Mouse (Mus musculus) forebrain, embryonic 13.5 days (tissue): ENCODE measurements around the gene Sept12. TPM values are rescaled to one million over a fixed set of nuclear protein-coding genes. Genes with fewer than 3 reads are reported as not detected.

Experiments
- ATAC-seq: fragments of 200-750 bp; cut with Nextera tagmentation; 2 replicates; pipeline ENCODE4 v1.8.0; 2017
- H3K27ac ChIP-seq: fragments of 300-500 bp; sonication (generic); 2 replicates; pipeline ENCODE4 v1.5.1; 2015; ENCODE audit warnings: inconsistent platforms, mild to moderate bottlenecking, moderate library complexity
- H3K27me3 ChIP-seq: fragments of 300-500 bp; sonication (generic); 2 replicates; pipeline ENCODE4 v1.6.1; 2015; ENCODE audit warnings: mild to moderate bottlenecking, inconsistent platforms
- H3K36me3 ChIP-seq: fragments of 300-500 bp; sonication (generic); 2 replicates; pipeline ENCODE4 v1.6.1; 2015; ENCODE audit warnings: mild to moderate bottlenecking, inconsistent platforms; ENCODE audit not compliant: poor library complexity, severe bottlenecking
- H3K4me1 ChIP-seq: fragments of 300-500 bp; sonication (generic); 2 replicates; pipeline ENCODE4 v1.6.1; 2015; ENCODE audit warnings: inconsistent platforms
- H3K4me2 ChIP-seq: fragments of 300-500 bp; sonication (generic); 2 replicates; pipeline ENCODE4 v1.6.1; 2015; ENCODE audit warnings: inconsistent platforms, mild to moderate bottlenecking, moderate library complexity
- H3K4me3 ChIP-seq: fragments of 300-500 bp; sonication (generic); 2 replicates; pipeline ENCODE4 v1.5.1; 2015; ENCODE audit warnings: mild to moderate bottlenecking, inconsistent platforms
- H3K9ac ChIP-seq: fragments of 300-500 bp; sonication (generic); 2 replicates; pipeline ENCODE4 v1.6.1; 2015; ENCODE audit warnings: mild to moderate bottlenecking, inconsistent platforms
- H3K9me3 ChIP-seq: fragments of 300-500 bp; sonication (generic); replicated peaks from 2 replicates; pipeline ENCODE4 v1.6.1; 2016; ENCODE audit warnings: inconsistent platforms
- WGBS: fragments of 180-500 bp; shearing (Covaris S2); methylation state at CpG from one replicate; pipeline ENCODE4 v1.1.7; 2015; 5-methylcytosine and 5-hydroxymethylcytosine counted together
- polyA plus RNA-seq: library from polyadenylated mRNA; unstranded; fragments of >200 nt; fragmentation: Nextera tagmentation; extraction: Ambion mirVana; gene quantifications from 2 replicates; pipeline ENCODE4 v1.2.1, GENCODE M21; 2015

Gene Sept12
- polyA plus RNA-seq, 1 experiment from 2014 or later = not detected

GRCm38 (mm10) chr16:4969055-4969843 lies 28.4 kb downstream of the Sept12 start:
- 0 out of 2 replicates have a peak, but pooled peaks cover 9% of the 10 kb centered on the region for H3K36me3 ChIP-seq
- peaks cover 17% of the 10 kb centered on the region for H3K4me1 ChIP-seq
- H3K4me2 ChIP-seq = no peak overlapping the region
- WGBS = 85% methylated on average over 5 of the region's 5 CpGs
- H3K27ac ChIP-seq = no peak overlapping the region
- no peak for ATAC-seq
- no peak overlapping the region for H3K9ac ChIP-seq
- H3K4me3 ChIP-seq = no peak overlapping the region
- no peaks in the 10 kb centered on the region for H3K9me3 ChIP-seq
- H3K27me3 ChIP-seq = no peaks in the 10 kb centered on the region

- Histone ChIP-seq H3K4me1 (peaks cover 18% of the 10 kb centered on the region), H3K27me3 (no peaks in the 10 kb centered on the region), H3K9ac (no peak overlapping the region), H3K4me3 (no peak overlapping the region), H3K36me3 (0 out of 2 replicates have a peak, but pooled peaks cover 9% of the 10 kb centered on the region), H3K4me2 (no peak overlapping the region), H3K27ac (no peak overlapping the region), H3K9me3 (no peaks in the 10 kb centered on the region)
- ATAC-seq = no peak
- WGBS = 79% methylated on average over 3 of the region's 3 CpGs
These were observed 29.2 kb downstream of the Sept12 start for GRCm38 (mm10) chr16:4968426-4968825.

- no peaks in the 10 kb centered on the region for H3K9me3 ChIP-seq
- no peak overlapping the region for H3K27ac ChIP-seq
- H3K4me1 ChIP-seq = peaks cover 34% of the 10 kb centered on the region
- H3K4me3 ChIP-seq = peak overlapping the region; percentile 92
- H3K36me3 ChIP-seq = 0 out of 2 replicates have a peak, but pooled peaks cover 9% of the 10 kb centered on the region
- 0 out of 2 replicates have a peak overlapping the region, but pooled peaks have one; percentile 92 for H3K9ac ChIP-seq
- H3K27me3 ChIP-seq = no peaks in the 10 kb centered on the region
- peak overlapping the region; percentile 88 for H3K4me2 ChIP-seq
- no peak for ATAC-seq
- 90% methylated on average over 8 of the region's 8 CpGs for WGBS
These were observed 32.1 kb downstream of the Sept12 start for GRCm38 (mm10) chr16:4965392-4966129.

- Histone ChIP-seq H3K4me1 (peaks cover 34% of the 10 kb centered on the region), H3K4me2 (peak overlapping the region; percentile 88), H3K9ac (peak overlapping the region; percentile 92), H3K27ac (peak overlapping the region; percentile 81), H3K36me3 (peaks cover 15% of the 10 kb centered on the region), H3K27me3 (no peaks in the 10 kb centered on the region), H3K4me3 (peak overlapping the region; percentile 92), H3K9me3 (no peaks in the 10 kb centered on the region)
- no peak for ATAC-seq
- 25% methylated on average over 13 of the region's 13 CpGs for WGBS
These were observed 32.8 kb downstream of the Sept12 start for GRCm38 (mm10) chr16:4964731-4965391.

GRCm38 (mm10) chr16:4963797-4964709 lies 33.6 kb downstream of the Sept12 start, which contains the start of gene Anks3:
Gene Anks3, minus strand, starts transcription at chr16:4964205.
- peak within 1 kb of the TSS; percentile 88 for H3K4me2 ChIP-seq
- H3K27ac ChIP-seq = peak within 1 kb of the TSS; percentile 81
- ATAC-seq = peak; percentile 99
- peak within 1 kb of the TSS; percentile 92 for H3K4me3 ChIP-seq
- H3K27me3 ChIP-seq = no peaks in the 10 kb centered on the region
- no peaks in the 10 kb centered on the region for H3K9me3 ChIP-seq
- H3K4me1 ChIP-seq = peaks cover 34% of the 10 kb centered on the region
- H3K36me3 ChIP-seq = peaks cover 19% of the 10 kb centered on the region
- WGBS = under 1% methylated on average over 65 of the region's 76 CpGs
- peak within 1 kb of the TSS; percentile 92 for H3K9ac ChIP-seq

GRCm38 (mm10) chr16:4963346-4963745 lies 34.3 kb downstream of the Sept12 start:
- no peak for ATAC-seq
- Histone ChIP-seq H3K9me3 (no peaks in the 10 kb centered on the region), H3K9ac (peak overlapping the region; percentile 92), H3K4me1 (peaks cover 34% of the 10 kb centered on the region), H3K27me3 (no peaks in the 10 kb centered on the region), H3K36me3 (peaks cover 16% of the 10 kb centered on the region), H3K4me2 (peak overlapping the region; percentile 88), H3K27ac (0 out of 2 replicates have a peak overlapping the region, but pooled peaks have one; percentile 81), H3K4me3 (peak overlapping the region; percentile 92)
- 43% methylated on average over 9 of the region's 9 CpGs for WGBS

GRCm38 (mm10) chr16:4960260-4960659 lies 37.4 kb downstream of the Sept12 start:
- no peak overlapping the region for H3K27ac ChIP-seq
- peaks cover 45% of the 10 kb centered on the region for H3K36me3 ChIP-seq
- ATAC-seq = no peak
- H3K4me1 ChIP-seq = peaks cover 24% of the 10 kb centered on the region
- H3K4me2 ChIP-seq = no peak overlapping the region
- no peak overlapping the region for H3K4me3 ChIP-seq
- H3K9me3 ChIP-seq = no peaks in the 10 kb centered on the region
- no peak overlapping the region for H3K9ac ChIP-seq
- H3K27me3 ChIP-seq = no peaks in the 10 kb centered on the region
- WGBS = 87% methylated on average over 8 of the region's 8 CpGs

GRCm38 (mm10) chr16:4957446-4957845 lies 40.2 kb downstream of the Sept12 start:
- Histone ChIP-seq H3K9ac (no peak overlapping the region), H3K9me3 (no peaks in the 10 kb centered on the region), H3K27ac (no peak overlapping the region), H3K4me1 (peaks cover 6% of the 10 kb centered on the region), H3K4me3 (no peak overlapping the region), H3K36me3 (peaks cover 73% of the 10 kb centered on the region), H3K4me2 (no peak overlapping the region), H3K27me3 (no peaks in the 10 kb centered on the region)
- WGBS = 88% methylated on average over 3 of the region's 3 CpGs
- no peak for ATAC-seq

- Histone ChIP-seq H3K4me1 (no peaks in the 10 kb centered on the region), H3K27ac (no peak overlapping the region), H3K9me3 (no peaks in the 10 kb centered on the region), H3K27me3 (no peaks in the 10 kb centered on the region), H3K36me3 (peaks cover 81% of the 10 kb centered on the region), H3K9ac (no peak overlapping the region), H3K4me3 (no peak overlapping the region), H3K4me2 (no peak overlapping the region)
- 88% methylated on average over 3 of the region's 3 CpGs for WGBS
- no peak for ATAC-seq
These were observed 41.0 kb downstream of the Sept12 start for GRCm38 (mm10) chr16:4956609-4957008.

- 95% methylated on average over 4 of the region's 4 CpGs for WGBS
- H3K27me3 ChIP-seq = no peaks in the 10 kb centered on the region
- H3K9me3 ChIP-seq = no peaks in the 10 kb centered on the region
- no peak overlapping the region for H3K4me2 ChIP-seq
- no peak overlapping the region for H3K4me3 ChIP-seq
- no peaks in the 10 kb centered on the region for H3K4me1 ChIP-seq
- H3K27ac ChIP-seq = no peak overlapping the region
- no peak for ATAC-seq
- no peak overlapping the region for H3K9ac ChIP-seq
- H3K36me3 ChIP-seq = peaks cover 89% of the 10 kb centered on the region
These were observed 50.3 kb downstream of the Sept12 start for GRCm38 (mm10) chr16:4947378-4947777.

GRCm38 (mm10) chr16:4946155-4946554 lies 51.5 kb downstream of the Sept12 start:
- H3K4me3 ChIP-seq = no peak overlapping the region
- no peaks in the 10 kb centered on the region for H3K27me3 ChIP-seq
- H3K27ac ChIP-seq = no peak overlapping the region
- 88% methylated on average over 3 of the region's 3 CpGs for WGBS
- no peak overlapping the region for H3K4me2 ChIP-seq
- no peak for ATAC-seq
- H3K9ac ChIP-seq = no peak overlapping the region
- no peaks in the 10 kb centered on the region for H3K9me3 ChIP-seq
- no peaks in the 10 kb centered on the region for H3K4me1 ChIP-seq
- peaks cover 89% of the 10 kb centered on the region for H3K36me3 ChIP-seq
